Mouse (Mus musculus) lung, postnatal 0 days (tissue): ENCODE measurements around the gene Glrb. TPM values are rescaled to one million over a fixed set of nuclear protein-coding genes. Genes with fewer than 3 reads are reported as not detected.

ENCODE experiments used
- ATAC-seq: fragments of 200-750 bp; cut with Nextera tagmentation; 2 replicates; pipeline ENCODE4 v1.8.0; 2017; ENCODE audit warnings: moderate library complexity
- DNase-seq: peaks from one replicate; pipeline ENCODE4 v3.0.0-alpha.2; 2016; ENCODE audit warnings: low spot score
- H3K27ac ChIP-seq: fragments of 300-500 bp; sonication (generic); 2 replicates; pipeline ENCODE4 v1.5.1; 2014; ENCODE audit warnings: antibody characterized with exemption, mild to moderate bottlenecking, low read length, mixed read lengths
- H3K27me3 ChIP-seq: fragments of 300-500 bp; sonication (generic); replicated peaks from 2 replicates; pipeline ENCODE4 v1.6.1; 2014; ENCODE audit warnings: low read length, mixed read lengths; ENCODE audit not compliant: insufficient read depth
- H3K36me3 ChIP-seq: fragments of 300-500 bp; sonication (generic); 2 replicates; pipeline ENCODE4 v1.6.1; 2014; ENCODE audit warnings: low read length, mixed read lengths; ENCODE audit not compliant: insufficient read depth
- H3K4me1 ChIP-seq: fragments of 300-500 bp; sonication (generic); 2 replicates; pipeline ENCODE4 v1.6.1; 2014; ENCODE audit warnings: antibody characterized with exemption, low read depth, low read length, mixed read lengths; ENCODE audit not compliant: insufficient read depth
- H3K4me2 ChIP-seq: fragments of 300-500 bp; sonication (generic); replicated peaks from 2 replicates; pipeline ENCODE4 v1.6.1; 2014; ENCODE audit warnings: low read depth, mild to moderate bottlenecking, low read length, moderate library complexity, mixed read lengths
- H3K4me3 ChIP-seq: fragments of 300-500 bp; sonication (generic); 2 replicates; pipeline ENCODE4 v1.5.1; 2014; ENCODE audit warnings: low read depth, low read length
- H3K9ac ChIP-seq: fragments of 300-500 bp; sonication (generic); replicated peaks from 2 replicates; pipeline ENCODE4 v1.6.1; 2014; ENCODE audit warnings: low read depth, mild to moderate bottlenecking
- H3K9me3 ChIP-seq: fragments of 300-500 bp; sonication (generic); 2 replicates; pipeline ENCODE4 v1.6.1; 2016; ENCODE audit warnings: low read length, mixed read lengths
- CTCF ChIP-seq: IDR thresholded peaks from 2 replicates; pipeline ENCODE4 v1.5.1; 2016; ENCODE audit warnings: antibody characterized with exemption, mild to moderate bottlenecking
- EP300 ChIP-seq: IDR thresholded peaks from 2 replicates; pipeline ENCODE4 v1.6.1; 2016; ENCODE audit warnings: antibody characterized with exemption, mild to moderate bottlenecking, control low read depth
- WGBS: fragments of 180-500 bp; shearing (Covaris S2); extraction: QIAGEN DNeasy Blood & Tissue Kit; methylation state at CpG from one replicate; pipeline ENCODE4 v1.1.7; 2014; 5-methylcytosine and 5-hydroxymethylcytosine counted together
- polyA plus RNA-seq: library from polyadenylated mRNA; unstranded; fragments of >200 nt; fragmentation: Nextera tagmentation; extraction: Ambion mirVana; gene quantifications from 2 replicates; pipeline ENCODE4 v1.2.1, GENCODE M21; 2015

The Glrb gene
- polyA plus RNA-seq, 1 experiment from 2014 or later, result 0.23 TPM

- H3K27me3 ChIP-seq, result no peaks in the 10 kb centered on the region
- H3K9ac ChIP-seq, result no peak overlapping the region
- no peak overlapping the region for H3K4me2 ChIP-seq
- 35% methylated on average over 4 of the region's 4 CpGs for WGBS
- H3K4me3 ChIP-seq, result no peak overlapping the region
- H3K4me1 ChIP-seq, result no peaks in the 10 kb centered on the region
- ATAC-seq (no peak), DNase-seq (no peak)
- no peak overlapping the region for H3K27ac ChIP-seq
- TF ChIP-seq CTCF, result no peak
- no peak for TF ChIP-seq EP300
- H3K9me3 ChIP-seq, result no peaks in the 10 kb centered on the region
- no peaks in the 10 kb centered on the region for H3K36me3 ChIP-seq
These were observed 20.3 kb downstream of the Glrb start for GRCm38 (mm10) chr3:80893055-80893690.

- Histone ChIP-seq H3K27me3 (no peaks in the 10 kb centered on the region), H3K4me1 (no peaks in the 10 kb centered on the region), H3K9me3 (no peaks in the 10 kb centered on the region), H3K36me3 (no peaks in the 10 kb centered on the region), H3K4me2 (no peak overlapping the region), H3K9ac (no peak overlapping the region), H3K27ac (no peak overlapping the region), H3K4me3 (no peak overlapping the region)
- no peak for ATAC-seq
- peak; percentile 29 for DNase-seq
- WGBS, result 41% methylated on average over 4 of the region's 4 CpGs
- TF ChIP-seq CTCF (no peak), EP300 (no peak)
These were observed 22.4 kb downstream of the Glrb start for GRCm38 (mm10) chr3:80891087-80891486.

GRCm38 (mm10) chr3:80885174-80885573 is 28.3 kb downstream of the Glrb start:
- Histone ChIP-seq H3K4me1 (no peaks in the 10 kb centered on the region), H3K4me2 (no peak overlapping the region), H3K27me3 (no peaks in the 10 kb centered on the region), H3K27ac (no peak overlapping the region), H3K36me3 (no peaks in the 10 kb centered on the region), H3K4me3 (no peak overlapping the region), H3K9me3 (no peaks in the 10 kb centered on the region), H3K9ac (no peak overlapping the region)
- no peak for ATAC-seq
- no peak for DNase-seq
- no peak for TF ChIP-seq EP300
- no peak for TF ChIP-seq CTCF
- 47% methylated on average over 1 of the region's 1 CpGs for WGBS

GRCm38 (mm10) chr3:80883601-80884000 is 29.9 kb downstream of the Glrb start:
- DNase-seq (no peak), ATAC-seq (no peak)
- H3K4me2 ChIP-seq, result no peak overlapping the region
- no peaks in the 10 kb centered on the region for H3K36me3 ChIP-seq
- WGBS, result 52% methylated on average over 6 of the region's 6 CpGs
- H3K27ac ChIP-seq, result no peak overlapping the region
- no peaks in the 10 kb centered on the region for H3K4me1 ChIP-seq
- TF ChIP-seq EP300 (no peak), CTCF (no peak)
- no peaks in the 10 kb centered on the region for H3K9me3 ChIP-seq
- H3K27me3 ChIP-seq, result no peaks in the 10 kb centered on the region
- no peak overlapping the region for H3K4me3 ChIP-seq
- no peak overlapping the region for H3K9ac ChIP-seq

GRCm38 (mm10) chr3:80880660-80881293 is 32.7 kb downstream of the Glrb start:
- TF ChIP-seq EP300 (no peak), CTCF (no peak)
- H3K9me3 ChIP-seq, result no peaks in the 10 kb centered on the region
- H3K9ac ChIP-seq, result no peak overlapping the region
- no peaks in the 10 kb centered on the region for H3K4me1 ChIP-seq
- no peak overlapping the region for H3K4me2 ChIP-seq
- no peak overlapping the region for H3K4me3 ChIP-seq
- H3K36me3 ChIP-seq, result no peaks in the 10 kb centered on the region
- WGBS, result 83% methylated on average over 6 of the region's 6 CpGs
- DNase-seq (no peak), ATAC-seq (no peak)
- H3K27ac ChIP-seq, result no peak overlapping the region
- no peaks in the 10 kb centered on the region for H3K27me3 ChIP-seq

- Histone ChIP-seq H3K36me3 (no peaks in the 10 kb centered on the region), H3K27ac (no peak overlapping the region), H3K9me3 (no peaks in the 10 kb centered on the region), H3K4me1 (no peaks in the 10 kb centered on the region), H3K27me3 (no peaks in the 10 kb centered on the region), H3K4me2 (no peak overlapping the region), H3K9ac (no peak overlapping the region), H3K4me3 (no peak overlapping the region)
- 48% methylated on average over 5 of the region's 5 CpGs for WGBS
- DNase-seq (no peak), ATAC-seq (no peak)
- TF ChIP-seq EP300 (no peak), CTCF (no peak)
These were observed 34.9 kb downstream of the Glrb start for GRCm38 (mm10) chr3:80878571-80878970.
